Mouse (Mus musculus) lung, postnatal 0 days (tissue): ENCODE measurements around the gene Nsun5.

Experiments
- CTCF ChIP-seq: IDR thresholded peaks from 2 replicates; pipeline ENCODE4 v1.5.1; 2016; ENCODE audit warnings: antibody characterized with exemption, mild to moderate bottlenecking
- EP300 ChIP-seq: IDR thresholded peaks from 2 replicates; pipeline ENCODE4 v1.6.1; 2016; ENCODE audit warnings: antibody characterized with exemption, mild to moderate bottlenecking, control low read depth

DNA sequence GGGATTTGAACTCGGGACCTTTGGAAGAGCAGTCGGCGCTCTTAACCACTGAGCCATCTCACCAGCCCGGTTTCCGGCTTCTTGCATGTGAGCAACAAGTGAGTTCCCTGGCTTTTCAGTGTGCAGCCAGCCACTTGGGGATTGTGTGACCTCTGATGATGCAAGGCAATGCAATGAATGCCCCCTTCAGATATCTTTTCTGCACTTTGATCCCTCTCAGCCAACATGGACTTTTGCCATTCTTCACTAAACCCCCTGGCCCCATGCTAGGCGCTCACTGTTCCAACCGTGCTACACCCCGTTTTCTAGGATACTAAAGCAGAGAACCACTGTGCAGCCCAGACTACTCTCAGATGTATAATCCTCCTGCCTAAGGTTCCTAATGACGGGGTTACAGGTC is 35.7 kb downstream of the Nsun5 start:
- TF ChIP-seq CTCF (no peak), EP300 (no peak)
